Mouse (Mus musculus) thymus, adult 2 months (tissue): Measurements from ENCODE around the gene Fndc3b. TPM values are rescaled to one million over a fixed set of nuclear protein-coding genes. Genes with fewer than 3 reads are reported as not detected.

ENCODE experiments used
- DNase-seq: peaks from one replicate; pipeline ENCODE4 v3.0.0; 2021
- H3K27ac ChIP-seq: fragments of 200-500 bp; 2 replicates; pipeline ENCODE4 v1.5.1; 2012; ENCODE audit warnings: low read length, control low read depth; ENCODE audit not compliant: control insufficient read depth, insufficient read depth
- H3K27me3 ChIP-seq: fragments of 200-500 bp; 2 replicates; pipeline ENCODE4 v1.6.1; 2012; ENCODE audit warnings: mild to moderate bottlenecking, low read length, moderate library complexity, mixed read lengths; ENCODE audit not compliant: control insufficient read depth, insufficient read depth
- H3K36me3 ChIP-seq: fragments of 200-500 bp; 2 replicates; pipeline ENCODE4 v1.6.1; 2012; ENCODE audit warnings: mild to moderate bottlenecking, low read length, moderate library complexity; ENCODE audit not compliant: control insufficient read depth, insufficient read depth
- H3K4me1 ChIP-seq: fragments of 200-500 bp; replicated peaks from 2 replicates; pipeline ENCODE4 v1.6.1; 2012; ENCODE audit warnings: low read length; ENCODE audit not compliant: control insufficient read depth, insufficient read depth
- H3K4me3 ChIP-seq: fragments of 200-500 bp; 2 replicates; pipeline ENCODE4 v1.5.1; 2012; ENCODE audit warnings: mild to moderate bottlenecking, low read length, control low read depth, moderate library complexity; ENCODE audit not compliant: control insufficient read depth, insufficient read depth
- CTCF ChIP-seq: fragments of 200-500 bp; IDR thresholded peaks from 2 replicates; pipeline ENCODE4 v1.5.1; 2012; ENCODE audit warnings: mild to moderate bottlenecking, control low read depth, low read length, moderate library complexity, borderline replicate concordance; ENCODE audit not compliant: control insufficient read depth, poor library complexity, insufficient read depth; ENCODE audit errors: extremely low read depth
- POLR2A ChIP-seq: fragments of 200-500 bp; IDR thresholded peaks from 2 replicates; pipeline ENCODE4 v1.6.1; 2012; ENCODE audit warnings: mild to moderate bottlenecking, low read length, control low read depth, moderate library complexity; ENCODE audit not compliant: control insufficient read depth, poor library complexity, insufficient read depth; ENCODE audit errors: extremely low read depth
- WGBS: fragments of 180-500 bp; shearing (Covaris S2); methylation state at CpG from one replicate; pipeline ENCODE4 v1.1.7; 2018; 5-methylcytosine and 5-hydroxymethylcytosine counted together
- polyA plus RNA-seq: library from polyadenylated mRNA; depleted of rRNA; stranded (reverse); fragments of >200 nt; gene quantifications from 2 replicates; pipeline ENCODE4 v1.2.3, GENCODE M21; 2012

The Fndc3b gene
- polyA plus RNA-seq, 1 experiment, result 4.7 TPM

- Histone ChIP-seq H3K27ac (no peak overlapping the region), H3K36me3 (no peaks in the 10 kb centered on the region)
- WGBS, result 90% methylated on average over 9 of the region's 9 CpGs
Observed at GRCm38 (mm10) chr3:27490891-27491290, 220.2 kb downstream of the Fndc3b start.

GRCm38 (mm10) chr3:27489550-27489949 is 221.6 kb downstream of the Fndc3b start:
- H3K36me3 ChIP-seq, result no peaks in the 10 kb centered on the region
- 95% methylated on average over 6 of the region's 6 CpGs for WGBS
- H3K27ac ChIP-seq, result no peak overlapping the region

More at GRCm38 (mm10) chr3:27490891-27491290, 220.2 kb downstream of the Fndc3b start:
- no peaks in the 10 kb centered on the region for H3K27me3 ChIP-seq
- no peak for TF ChIP-seq POLR2A
- no peak for TF ChIP-seq CTCF
- no peak overlapping the region for H3K4me3 ChIP-seq
- DNase-seq, result no peak
- no peaks in the 10 kb centered on the region for H3K4me1 ChIP-seq

GRCm38 (mm10) chr3:27485141-27485540 is 226.0 kb downstream of the Fndc3b start:
- no peak for DNase-seq
- Histone ChIP-seq H3K27ac (no peak overlapping the region), H3K4me1 (no peaks in the 10 kb centered on the region), H3K36me3 (no peaks in the 10 kb centered on the region), H3K4me3 (no peak overlapping the region), H3K27me3 (no peaks in the 10 kb centered on the region)
- no peak for TF ChIP-seq CTCF
- no peak for TF ChIP-seq POLR2A
- 96% methylated on average over 4 of the region's 4 CpGs for WGBS

More at GRCm38 (mm10) chr3:27489550-27489949, 221.6 kb downstream of the Fndc3b start:
- TF ChIP-seq CTCF (no peak), POLR2A (no peak)
- Histone ChIP-seq H3K4me3 (no peak overlapping the region), H3K27me3 (no peaks in the 10 kb centered on the region), H3K4me1 (no peaks in the 10 kb centered on the region)
- DNase-seq, result no peak

GRCm38 (mm10) chr3:27484698-27485097 is 226.4 kb downstream of the Fndc3b start:
- DNase-seq, result no peak
- WGBS, result 63% methylated on average over 3 of the region's 3 CpGs
- no peaks in the 10 kb centered on the region for H3K4me1 ChIP-seq
- H3K27ac ChIP-seq, result no peak overlapping the region
- H3K36me3 ChIP-seq, result no peaks in the 10 kb centered on the region
- TF ChIP-seq CTCF (no peak), POLR2A (no peak)
- no peak overlapping the region for H3K4me3 ChIP-seq
- no peaks in the 10 kb centered on the region for H3K27me3 ChIP-seq

GRCm38 (mm10) chr3:27483762-27484161 is 227.3 kb downstream of the Fndc3b start:
- Histone ChIP-seq H3K27me3 (no peaks in the 10 kb centered on the region), H3K27ac (no peak overlapping the region), H3K4me3 (no peak overlapping the region), H3K4me1 (no peaks in the 10 kb centered on the region), H3K36me3 (no peaks in the 10 kb centered on the region)
- no peak for TF ChIP-seq CTCF
- no peak for TF ChIP-seq POLR2A
- WGBS, result 92% methylated on average over 10 of the region's 10 CpGs
- no peak for DNase-seq

GRCm38 (mm10) chr3:27483321-27483720 is 227.8 kb downstream of the Fndc3b start:
- Histone ChIP-seq H3K4me3 (no peak overlapping the region), H3K27me3 (no peaks in the 10 kb centered on the region), H3K36me3 (no peaks in the 10 kb centered on the region), H3K4me1 (no peaks in the 10 kb centered on the region), H3K27ac (no peak overlapping the region)
- DNase-seq, result no peak
- TF ChIP-seq CTCF, result no peak
- TF ChIP-seq POLR2A, result no peak
- WGBS, result 93% methylated on average over 3 of the region's 3 CpGs

- TF ChIP-seq POLR2A, result no peak
- TF ChIP-seq CTCF, result no peak
- no peak for DNase-seq
Observed at GRCm38 (mm10) chr3:27481738-27482137, 229.4 kb downstream of the Fndc3b start.

More at GRCm38 (mm10) chr3:27481738-27482137, 229.4 kb downstream of the Fndc3b start:
- Histone ChIP-seq H3K36me3 (no peaks in the 10 kb centered on the region), H3K4me1 (no peaks in the 10 kb centered on the region), H3K4me3 (no peak overlapping the region), H3K27ac (no peak overlapping the region), H3K27me3 (no peaks in the 10 kb centered on the region)
- WGBS, result 91% methylated on average over 5 of the region's 5 CpGs
